Mouse (Mus musculus) adrenal gland, postnatal 0 days (tissue): ENCODE results near the gene Flvcr1. TPM values are rescaled to one million over a fixed set of nuclear protein-coding genes. Genes with fewer than 3 reads are reported as not detected.

Experiments used
- polyA plus RNA-seq: library from polyadenylated mRNA; unstranded; fragments of >200 nt; fragmentation: Nextera tagmentation; extraction: Ambion mirVana; gene quantifications from 2 replicates; pipeline ENCODE4 v1.2.1, GENCODE M21; 2015

Gene Flvcr1
- 6.1 and 7.1 TPM in 2 replicates for polyA plus RNA-seq

DNA sequence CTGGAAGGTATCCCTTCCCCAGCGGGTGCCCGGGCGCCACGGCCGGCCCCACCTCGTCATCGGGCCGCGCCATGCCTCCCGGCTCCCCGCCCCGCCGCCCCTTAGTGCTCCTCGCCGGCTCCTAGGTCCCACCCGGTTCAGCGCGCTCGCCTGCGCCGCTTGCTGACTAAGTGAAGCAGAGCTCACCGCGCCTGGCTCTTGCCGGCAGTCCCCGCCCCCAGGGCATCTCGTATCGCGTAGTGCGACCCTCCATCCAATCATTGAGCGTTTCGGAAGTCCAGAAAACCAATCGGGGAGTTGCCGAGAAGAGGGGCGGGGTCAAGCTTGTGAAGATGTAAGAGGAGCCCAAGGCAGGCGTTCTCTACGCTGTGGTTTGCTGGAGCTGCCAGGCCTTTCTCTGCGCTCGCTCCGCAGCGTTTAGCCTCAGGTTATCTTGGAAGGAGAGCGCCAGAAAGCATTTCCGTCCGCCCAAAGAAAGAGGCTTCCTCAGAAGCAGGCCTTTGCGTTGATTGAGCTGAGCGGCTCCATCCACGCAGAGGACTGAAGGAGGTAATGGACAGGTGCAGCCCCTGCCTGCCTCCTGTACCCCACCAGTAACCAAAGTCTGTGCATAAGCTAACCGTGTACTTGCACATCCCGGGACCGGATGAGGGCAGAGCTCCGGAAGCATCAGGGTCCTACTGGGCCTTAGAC is at the start of gene Flvcr1:
Flvcr1 (minus strand) TSS at position 138 of the 693 bp plus-strand sequence.

DNA sequence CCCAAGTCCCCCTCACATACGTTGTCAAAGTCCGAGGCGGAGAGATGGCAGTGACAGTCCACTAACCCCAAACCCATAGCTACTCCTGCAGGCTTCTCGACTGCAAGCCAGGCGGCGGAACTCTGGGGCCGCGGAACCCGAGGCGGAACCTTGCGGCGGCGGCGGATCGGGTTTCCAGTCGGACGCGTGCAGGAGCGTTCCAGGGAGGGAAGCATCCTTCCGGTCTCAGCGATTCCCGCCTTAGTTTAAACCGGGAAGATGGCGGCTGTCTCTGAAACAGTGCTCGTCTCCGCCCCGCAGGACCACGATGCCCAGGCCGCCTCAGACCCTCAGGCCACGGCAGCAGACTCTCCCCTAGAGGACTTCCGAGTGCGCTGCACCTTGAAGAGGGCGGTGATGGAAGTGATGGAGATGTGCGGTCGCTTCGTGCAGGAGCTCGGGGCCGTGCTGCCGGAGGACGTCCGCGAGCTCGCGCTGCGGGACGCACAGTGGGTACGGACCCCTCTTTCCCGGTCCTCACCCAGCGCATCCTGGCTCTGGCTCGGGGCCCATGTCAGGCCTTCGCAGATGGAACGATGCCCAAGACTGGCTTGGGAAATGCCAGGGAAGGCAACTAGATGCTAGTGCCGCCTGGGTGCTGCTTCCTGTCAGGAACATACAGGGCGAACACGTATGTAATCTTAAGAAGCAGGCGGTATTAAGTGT is 37.0 kb upstream of the Flvcr1 start, which contains the start of the genes Tatdn3 and Nsl1:
Tatdn3 (minus strand) TSS at position 152 of the 705 bp plus-strand sequence.
Nsl1 (plus strand) TSS at position 232 of the 705 bp plus-strand sequence.

GRCm38 (mm10) chr1:191036554-191037334 is 10.8 kb upstream of the Flvcr1 start, which contains the start of gene Spata45:
Gene Spata45 (plus strand): TSS chr1:191036639.

DNA sequence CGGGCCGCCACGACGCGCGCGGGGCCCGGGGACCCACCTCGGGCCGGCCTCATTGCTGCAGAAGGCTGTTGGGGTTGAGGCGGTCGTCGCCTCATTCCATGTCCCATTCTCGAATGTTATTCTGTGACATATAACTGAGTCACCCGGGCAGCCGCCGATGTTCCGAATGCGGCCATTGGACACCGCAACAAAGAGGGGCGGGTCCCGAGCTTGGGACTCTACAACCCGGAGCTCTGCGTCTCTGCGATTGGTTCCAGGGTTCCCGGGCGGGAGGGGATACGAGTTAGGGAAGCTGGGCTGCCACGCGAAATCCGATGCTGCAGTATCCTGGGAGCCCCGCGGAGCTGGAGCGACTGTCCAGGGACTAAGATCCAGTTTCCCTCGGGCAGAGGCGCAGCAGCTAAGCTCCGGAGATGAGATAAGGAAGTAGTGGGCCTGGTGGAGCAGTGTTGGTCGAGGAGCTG is 46.8 kb downstream of the Flvcr1 start, which contains the start of gene Vash2:
Vash2 (minus strand) TSS at position 197 of the 464 bp plus-strand sequence.

Other genes with a start within 250 kb of the Flvcr1 start
- 7.8 and 9.2 TPM in 2 replicates for gene Rps6kc1, start 114.4 kb downstream of the Flvcr1 start, polyA plus RNA-seq
- 29.0 and 32.6 TPM in 2 replicates for gene Angel2, start 101.0 kb downstream of the Flvcr1 start, polyA plus RNA-seq
- 6.0 and 10.4 TPM in 2 replicates for gene Vash2, start 46.9 kb downstream of the Flvcr1 start, polyA plus RNA-seq
- not detected in 2 replicates for gene Spata45, start 10.5 kb upstream of the Flvcr1 start, polyA plus RNA-seq
- gene Tatdn3, start 36.8 kb upstream of the Flvcr1 start, polyA plus RNA-seq: 18.7 and 23.1 TPM in 2 replicates
- 4.6 and 6.2 TPM in 2 replicates for gene Nsl1, start 36.9 kb upstream of the Flvcr1 start, polyA plus RNA-seq
- 5.5 and 10.3 TPM in 2 replicates for gene Batf3, start 71.7 kb upstream of the Flvcr1 start, polyA plus RNA-seq
- gene Fam71a, start 138.7 kb upstream of the Flvcr1 start, polyA plus RNA-seq: not detected in 2 replicates
- gene Atf3, start 191.9 kb upstream of the Flvcr1 start, polyA plus RNA-seq: 2.7 and 3.4 TPM in 2 replicates